Mouse (Mus musculus) spleen, adult 2 months (tissue): ENCODE data around the gene Bcor.

Experiments used
- CTCF ChIP-seq: fragments of 200-500 bp; IDR thresholded peaks from 2 replicates; pipeline ENCODE4 v1.5.1; 2011; ENCODE audit warnings: mild to moderate bottlenecking, inconsistent platforms; ENCODE audit not compliant: insufficient read depth, insufficient read length, insufficient replicate concordance; ENCODE audit errors: extremely low read depth
- POLR2A ChIP-seq: fragments of 200-500 bp; IDR thresholded peaks from 2 replicates; pipeline ENCODE4 v1.6.1; 2011; ENCODE audit warnings: low read depth, low read length, inconsistent platforms

GRCm38 (mm10) chrX:12080904-12081740 lies 79.0 kb downstream of the Bcor start:
- TF ChIP-seq POLR2A (no peak), CTCF (no peak)
